Mouse (Mus musculus): ENCODE measurements around the gene Morn1.

DNA sequence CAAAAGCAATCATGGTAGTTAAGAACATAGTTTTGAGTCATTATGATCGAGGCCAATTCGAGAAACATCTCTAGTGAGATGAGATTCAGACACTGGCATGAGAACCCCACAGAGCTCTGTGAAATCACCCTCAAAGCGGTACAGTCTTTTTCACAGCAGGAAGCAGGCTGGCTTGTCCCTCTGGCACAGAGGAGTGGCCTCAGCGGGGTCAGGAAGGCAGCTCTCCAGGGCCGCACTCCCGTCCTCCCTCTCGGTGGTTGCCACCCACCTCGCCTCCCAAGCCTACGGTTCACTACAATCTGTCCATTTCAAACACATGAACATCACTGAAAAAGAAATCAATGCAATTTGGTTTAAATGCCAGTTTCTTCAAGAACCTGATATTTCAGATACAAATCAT is 12.0 kb upstream of the Morn1 start:
- TF ChIP-seq POLR2A (IDR thresholded peaks at IDR 0.05; ENCODE audit: borderline replicate concordance, control insufficient read depth, low read depth, low read length) = no peak
- no peak for TF ChIP-seq CTCF (IDR thresholded peaks at IDR 0.05; ENCODE audit: control insufficient read depth, insufficient read depth, low read length)

Data from bone marrow, adult 2 months (tissue).